Mouse (Mus musculus) frontal cortex, postnatal 14 days (tissue): ENCODE results near the gene Fam193a.

ENCODE experiments used
- DNase-seq, 2 experiments: peaks; one replicate each; pipeline ENCODE4 v3.0.0; 2022; ENCODE audit warnings: low spot score in 2 of 2

The Fam193a gene

DNA sequence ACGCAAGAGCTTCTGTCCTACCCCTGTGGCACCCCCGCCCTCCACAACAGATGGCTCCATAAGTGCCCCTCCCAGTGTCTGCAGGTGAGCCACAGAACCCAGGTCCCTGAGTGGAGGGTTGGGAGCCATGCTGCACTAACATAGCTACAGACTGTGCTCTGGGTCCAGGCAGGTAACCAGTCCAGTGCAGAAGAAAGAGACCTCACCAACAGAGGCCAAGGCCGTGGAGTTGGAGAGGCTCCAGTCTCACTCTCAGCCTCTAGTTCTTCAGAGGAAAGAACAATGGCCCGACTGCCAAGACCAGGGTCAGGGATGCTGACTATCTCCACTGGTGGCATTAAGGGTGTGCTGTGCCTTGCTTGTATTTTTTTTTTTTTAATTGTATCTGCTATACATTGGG is 91.6 kb downstream of the Fam193a start:
- no peak for DNase-seq

GRCm38 (mm10) chr5:34461841-34462240 is 92.1 kb downstream of the Fam193a start:
- DNase-seq, result no peak

GRCm38 (mm10) chr5:34466079-34466478 is 96.3 kb downstream of the Fam193a start:
- no peak for DNase-seq

DNA sequence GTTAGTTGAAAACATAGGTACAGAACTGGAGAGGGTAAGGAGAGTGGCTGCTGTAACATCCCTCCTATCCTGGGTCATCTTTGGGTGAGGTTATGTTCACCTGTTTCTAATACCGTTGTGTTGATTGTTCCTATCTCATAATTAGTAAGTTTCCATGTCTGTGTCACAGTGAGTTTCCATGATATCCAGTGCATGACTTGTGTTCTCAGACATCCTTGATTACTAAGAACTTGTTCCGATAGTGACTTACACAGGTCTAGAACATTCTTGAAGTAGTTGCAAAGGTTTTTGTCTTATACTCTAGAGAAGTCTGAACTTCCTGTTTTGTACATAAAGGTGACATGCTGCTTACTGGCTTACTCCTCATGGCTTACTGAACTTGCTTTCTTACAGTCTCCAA is 96.9 kb downstream of the Fam193a start:
- no peak for DNase-seq

GRCm38 (mm10) chr5:34468039-34468775 is 98.5 kb downstream of the Fam193a start:
- DNase-seq, result no peak

DNA sequence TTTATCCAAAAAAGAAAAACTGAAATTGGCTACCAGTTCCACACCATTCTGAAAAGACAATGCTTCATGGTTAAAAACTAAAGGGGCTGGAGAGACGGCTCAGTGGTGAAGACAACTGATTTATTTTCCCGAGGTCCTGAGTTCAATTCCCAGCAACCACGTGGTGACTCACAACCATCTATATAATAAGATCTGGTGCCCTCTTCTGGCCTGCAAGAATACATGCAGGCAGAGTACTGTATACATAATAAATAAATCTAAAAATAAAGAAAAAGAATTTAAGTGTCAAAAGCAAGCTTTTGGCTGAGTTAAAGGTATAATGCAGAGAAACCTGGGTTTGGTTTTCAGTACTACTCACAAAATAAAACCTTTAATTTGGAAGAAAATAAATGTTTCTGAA is 111.2 kb downstream of the Fam193a start:
- no peak for DNase-seq

DNA sequence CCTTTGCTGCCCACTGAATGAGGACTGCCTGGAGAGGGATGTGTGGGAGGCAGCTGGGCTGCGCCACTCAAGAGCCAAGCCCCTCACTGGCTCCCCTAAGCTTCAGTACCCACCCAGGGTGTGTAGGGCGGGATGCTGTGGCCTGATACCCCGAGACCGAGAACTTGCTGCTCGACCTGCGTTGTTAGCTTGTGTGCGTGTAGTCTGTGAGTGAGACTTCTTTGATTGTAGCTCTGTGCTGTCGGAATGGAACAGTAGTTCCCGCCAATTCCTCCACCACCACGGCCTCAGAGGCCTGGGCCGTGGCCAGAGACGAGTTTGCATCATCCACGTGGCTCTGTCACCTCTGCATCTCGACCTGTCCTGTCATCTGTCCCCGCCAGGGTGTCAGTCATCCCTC is 116.0 kb downstream of the Fam193a start:
- no peak for DNase-seq

GRCm38 (mm10) chr5:34487320-34488090 is 117.8 kb downstream of the Fam193a start:
- no peak for DNase-seq

- DNase-seq, result no peak
Observed at GRCm38 (mm10) chr5:34488741-34489417, 119.1 kb downstream of the Fam193a start.

GRCm38 (mm10) chr5:34489418-34489787 is 119.7 kb downstream of the Fam193a start:
- no peak for DNase-seq

- DNase-seq, result no peak
Observed at GRCm38 (mm10) chr5:34496745-34497144, 127.0 kb downstream of the Fam193a start.

DNA sequence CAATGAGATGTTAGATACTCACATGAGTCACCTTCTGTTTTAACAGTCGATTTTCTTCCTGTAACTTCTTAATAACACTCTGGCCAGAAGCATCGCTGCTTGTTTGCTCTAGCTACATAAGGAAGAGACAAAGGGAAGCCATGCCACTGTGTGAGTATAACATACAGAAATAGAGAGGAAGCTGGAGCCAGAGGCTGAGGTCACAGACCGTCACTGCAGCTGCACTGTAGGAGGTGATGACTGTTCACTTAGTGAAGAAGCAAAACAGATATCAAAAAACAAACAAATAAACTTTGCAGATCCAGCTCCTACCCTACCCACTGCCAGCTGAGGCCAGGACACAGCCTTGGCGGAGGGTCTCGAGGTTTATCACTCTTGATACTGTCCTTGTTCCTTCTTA is 131.2 kb downstream of the Fam193a start:
- no peak for DNase-seq

DNA sequence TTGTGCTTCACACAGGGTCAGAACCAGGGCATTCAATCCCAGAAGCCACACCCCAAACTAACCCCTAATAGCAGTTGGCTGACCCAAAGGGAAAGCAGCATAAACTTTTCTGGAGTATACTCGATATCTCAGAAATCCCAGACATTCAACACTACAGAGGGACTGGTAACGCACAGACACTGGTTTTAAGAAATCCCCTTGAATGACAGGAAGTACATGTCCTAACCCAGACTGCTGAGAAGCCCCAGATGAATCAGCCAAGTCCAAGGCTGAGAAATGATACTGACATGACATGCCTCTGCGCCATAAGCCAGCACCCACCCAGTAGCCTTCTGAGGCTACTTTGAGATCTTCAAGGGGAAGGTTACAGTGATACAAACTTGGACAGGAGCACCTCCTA is 131.9 kb downstream of the Fam193a start:
- DNase-seq, result no peak

DNA sequence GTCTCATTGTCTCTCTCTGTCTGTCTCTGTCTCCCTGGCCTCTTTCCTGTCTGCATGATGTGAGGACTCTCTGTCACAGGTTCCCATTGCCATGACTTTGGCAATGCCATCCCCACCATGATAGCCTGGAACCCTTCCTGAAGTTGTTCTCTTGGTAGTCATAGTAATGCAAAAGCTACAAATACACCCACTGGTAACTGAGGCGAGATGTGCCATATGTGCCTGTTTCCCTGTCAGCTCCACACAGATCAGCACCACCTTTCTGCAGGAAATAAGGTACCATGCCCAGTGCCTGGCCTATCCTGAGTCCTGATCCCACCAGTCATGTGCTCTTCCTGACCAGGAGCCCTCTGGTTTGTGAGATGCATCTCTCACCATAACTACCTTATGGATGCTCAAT is 132.7 kb downstream of the Fam193a start:
- no peak for DNase-seq

DNA sequence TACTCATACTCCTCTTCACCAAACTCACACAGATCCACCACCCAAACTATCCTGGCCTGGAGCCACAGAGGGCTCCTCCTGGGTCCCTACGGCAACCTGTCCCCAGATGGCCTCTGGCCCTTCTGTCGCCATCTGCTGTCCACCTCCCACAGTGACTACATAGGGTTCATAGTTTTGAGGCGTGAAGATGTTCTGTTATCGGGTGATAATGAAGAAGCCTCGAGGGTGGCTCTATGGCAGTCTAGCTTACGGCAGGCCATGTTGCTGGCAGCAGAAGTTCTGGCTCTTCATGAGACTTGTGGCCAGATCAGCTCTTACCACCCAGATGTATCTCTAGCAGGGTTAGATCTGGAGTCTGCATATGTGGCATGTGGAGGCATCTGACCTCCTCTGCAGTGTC is 133.1 kb downstream of the Fam193a start:
- no peak for DNase-seq

DNA sequence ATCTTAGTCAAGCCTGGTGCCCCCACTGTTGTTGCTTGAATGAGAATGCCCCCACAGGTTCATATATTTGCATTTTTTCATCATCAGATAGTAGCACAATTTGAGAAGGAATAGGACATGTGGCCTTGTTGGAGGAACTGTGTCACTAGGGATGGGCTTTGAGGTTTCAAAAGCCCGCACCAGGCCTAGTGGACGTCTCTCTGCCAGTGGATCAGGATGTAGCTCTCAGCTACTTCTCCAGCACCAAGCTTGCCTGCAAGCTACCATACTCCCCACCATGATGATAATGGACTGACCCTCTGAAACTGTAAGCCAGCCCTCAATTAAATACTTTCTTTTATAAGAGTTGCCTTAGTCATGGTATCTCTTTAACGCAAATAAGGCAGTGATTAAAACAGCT is 142.8 kb downstream of the Fam193a start:
- no peak for DNase-seq

DNA sequence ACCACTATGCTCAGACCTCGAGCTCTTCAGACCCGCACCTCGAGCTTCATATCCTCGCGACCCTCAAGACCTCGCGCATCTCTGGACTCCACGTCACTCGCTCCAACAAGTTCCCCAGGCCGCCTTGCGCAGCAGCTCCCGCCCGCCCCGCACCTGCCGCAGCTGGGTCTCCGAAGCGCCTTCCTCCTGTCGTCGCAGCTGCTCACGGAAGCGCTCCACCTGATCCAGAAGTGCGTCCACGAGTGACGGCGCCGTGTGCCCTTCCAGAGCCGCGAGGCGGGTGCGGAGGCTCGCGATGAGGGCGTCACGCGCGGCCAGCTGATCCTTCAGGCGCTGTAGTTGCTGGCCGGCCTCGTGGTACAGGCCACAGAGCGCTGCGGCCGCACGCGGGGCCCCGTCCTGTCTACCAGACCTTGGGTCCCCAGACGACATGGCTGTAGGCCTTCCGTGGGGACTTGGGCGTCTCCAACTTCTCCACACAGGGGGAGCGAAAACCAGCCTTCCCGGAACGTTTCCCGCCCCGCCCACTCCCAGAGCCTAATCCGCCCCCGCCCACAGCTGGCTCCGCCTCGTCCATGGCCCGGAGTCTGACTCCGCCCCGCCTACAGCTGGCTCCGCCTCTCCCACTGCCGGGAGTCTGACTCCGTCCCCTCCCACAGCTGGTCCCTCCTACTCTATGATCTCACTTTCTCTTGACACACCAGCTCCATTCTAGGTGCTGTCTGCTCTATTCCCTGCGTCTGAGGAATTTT is 143.9 kb downstream of the Fam193a start, which contains the start of gene Tnip2:
Tnip2 (minus strand) TSS at position 526 of the 752 bp plus-strand sequence.
- peak; percentile 82 to 85 for DNase-seq

DNA sequence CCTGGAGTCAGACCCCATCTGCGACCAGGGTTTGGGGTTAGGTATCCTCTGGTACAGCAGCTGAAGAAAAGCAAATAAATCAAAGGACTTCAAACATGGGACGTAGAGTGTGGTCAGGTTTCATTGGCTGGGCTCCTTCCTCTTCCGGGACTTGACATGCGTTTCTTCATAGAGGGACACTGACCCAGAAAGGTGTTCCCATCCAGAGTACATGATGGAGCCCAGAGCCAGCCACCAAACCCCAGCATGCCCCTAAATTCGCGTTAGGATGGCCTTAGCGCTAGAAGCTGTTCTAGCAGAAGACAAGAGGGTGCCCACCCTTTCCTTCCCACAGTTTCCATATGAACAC is 144.5 kb downstream of the Fam193a start:
- peak in 1 of 2 experiments; percentile 32 for DNase-seq

GRCm38 (mm10) chr5:34515096-34515495 is 145.4 kb downstream of the Fam193a start:
- no peak for DNase-seq

DNA sequence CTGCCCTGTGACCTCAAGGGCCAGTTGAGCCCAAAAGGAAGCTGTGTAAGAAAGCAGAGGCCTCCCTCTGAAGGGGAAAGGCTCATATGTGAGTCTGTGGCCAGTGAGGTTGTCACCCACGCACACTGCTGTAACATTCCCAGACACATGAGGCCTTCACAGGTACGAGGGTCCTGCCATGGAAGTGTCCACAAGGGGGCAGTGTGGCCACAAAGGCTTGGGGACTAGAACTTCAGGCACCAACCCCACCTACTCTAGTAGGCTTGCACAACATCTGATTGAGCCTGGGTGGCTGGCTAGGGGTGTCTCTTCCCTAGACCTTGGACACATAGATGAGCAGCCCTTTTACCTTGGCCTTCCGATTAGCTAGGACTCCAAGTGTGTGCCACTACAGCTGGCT is 148.2 kb downstream of the Fam193a start:
- peak in 1 of 2 experiments; percentile 62 for DNase-seq

- no peak for DNase-seq
Observed at GRCm38 (mm10) chr5:34519389-34519910, 149.7 kb downstream of the Fam193a start.
